Mouse (Mus musculus) NIH3T3 (cell line): ENCODE measurements around the gene Ammecr1.

ENCODE experiments used
- DNase-seq: peaks from one replicate; pipeline ENCODE4 v3.0.0-alpha.2; 2012; ENCODE audit warnings: low read depth

Gene Ammecr1

GRCm38 (mm10) chrX:142916719-142917118, 49.8 kb downstream of the Ammecr1 start:
- DNase-seq, result no peak

GRCm38 (mm10) chrX:142914208-142914607, 52.3 kb downstream of the Ammecr1 start:
- no peak for DNase-seq

GRCm38 (mm10) chrX:142903854-142904253, 62.7 kb downstream of the Ammecr1 start:
- DNase-seq, result no peak

- DNase-seq, result no peak
Observed at GRCm38 (mm10) chrX:142902599-142902998, 63.9 kb downstream of the Ammecr1 start.

- no peak for DNase-seq
Observed at GRCm38 (mm10) chrX:142901915-142902314, 64.6 kb downstream of the Ammecr1 start.

GRCm38 (mm10) chrX:142898295-142898887, 68.1 kb downstream of the Ammecr1 start:
- peak; percentile 42 for DNase-seq

GRCm38 (mm10) chrX:142897477-142898000, 69.0 kb downstream of the Ammecr1 start:
- peak; percentile 17 for DNase-seq

GRCm38 (mm10) chrX:142895316-142895715, 71.2 kb downstream of the Ammecr1 start:
- peak; percentile 57 for DNase-seq

GRCm38 (mm10) chrX:142885962-142886361, 80.6 kb downstream of the Ammecr1 start:
- DNase-seq, result no peak

- DNase-seq, result peak; percentile 32
Observed at GRCm38 (mm10) chrX:142883593-142883992, 82.9 kb downstream of the Ammecr1 start.

GRCm38 (mm10) chrX:142882255-142882654, 84.3 kb downstream of the Ammecr1 start:
- no peak for DNase-seq

GRCm38 (mm10) chrX:142869844-142870243, 96.7 kb downstream of the Ammecr1 start:
- no peak for DNase-seq

GRCm38 (mm10) chrX:142848032-142848431, 118.5 kb downstream of the Ammecr1 start:
- DNase-seq, result peak; percentile 41

- no peak for DNase-seq
Observed at GRCm38 (mm10) chrX:142846266-142846665, 120.3 kb downstream of the Ammecr1 start.

- DNase-seq, result no peak
Observed at GRCm38 (mm10) chrX:142841916-142842315, 124.6 kb downstream of the Ammecr1 start.

GRCm38 (mm10) chrX:142839411-142839810, 127.1 kb downstream of the Ammecr1 start:
- no peak for DNase-seq

- no peak for DNase-seq
Observed at GRCm38 (mm10) chrX:142838841-142839240, 127.7 kb downstream of the Ammecr1 start.

- DNase-seq, result no peak
Observed at GRCm38 (mm10) chrX:142837316-142837715, 129.2 kb downstream of the Ammecr1 start.

- no peak for DNase-seq
Observed at GRCm38 (mm10) chrX:142836399-142836798, 130.1 kb downstream of the Ammecr1 start.

- no peak for DNase-seq
Observed at GRCm38 (mm10) chrX:142834807-142835206, 131.7 kb downstream of the Ammecr1 start.

- no peak for DNase-seq
Observed at GRCm38 (mm10) chrX:142833164-142833796, 133.2 kb downstream of the Ammecr1 start.

- no peak for DNase-seq
Observed at GRCm38 (mm10) chrX:142832221-142832620, 134.3 kb downstream of the Ammecr1 start.

GRCm38 (mm10) chrX:142830572-142830971, 136.0 kb downstream of the Ammecr1 start:
- no peak for DNase-seq
